Mouse (Mus musculus): ENCODE measurements at regions not wholly inside any gene's neighbourhood (a gene's known extent, or its start where the extent isn't known, plus 50 kb on each side); places are given as distances from the start of the nearest gene placed in this dataset.
A peak's percentile ranks its signal among the peaks of the same experiment; 100 is the strongest.

GRCm38 (mm10) chr2:124718985-124719384, 348.9 kb upstream of the Slc24a5 start:
- DNase-seq: peak in 1 of 2 experiments; percentile 37

- no peak for DNase-seq
Measured at GRCm38 (mm10) chr2:124719820-124720478, 348.0 kb upstream of the Slc24a5 start.

- no peak for DNase-seq
Measured at GRCm38 (mm10) chr2:124720593-124721445, 347.1 kb upstream of the Slc24a5 start.

GRCm38 (mm10) chr2:124724171-124724570, 343.8 kb upstream of the Slc24a5 start:
- no peak for DNase-seq

GRCm38 (mm10) chr2:124724827-124725480, 343.0 kb upstream of the Slc24a5 start:
- DNase-seq: no peak

GRCm38 (mm10) chr2:124727979-124728378, 339.9 kb upstream of the Slc24a5 start:
- DNase-seq: no peak

GRCm38 (mm10) chr2:124732593-124732992, 335.3 kb upstream of the Slc24a5 start:
- DNase-seq: no peak

GRCm38 (mm10) chr2:124740848-124741247, 327.1 kb upstream of the Slc24a5 start:
- peak; percentile 36 to 53 for DNase-seq

- DNase-seq: peak; percentile 17 to 22
Measured at GRCm38 (mm10) chr2:124742964-124743363, 325.0 kb upstream of the Slc24a5 start.

GRCm38 (mm10) chr2:124745045-124745444, 322.9 kb upstream of the Slc24a5 start:
- DNase-seq: no peak

- no peak for DNase-seq
Measured at GRCm38 (mm10) chr2:124747119-124747518, 320.8 kb upstream of the Slc24a5 start.

GRCm38 (mm10) chr2:124747627-124748026, 320.3 kb upstream of the Slc24a5 start:
- DNase-seq: peak; percentile 46 to 64

- peak in 1 of 2 experiments; percentile 5 for DNase-seq
Measured at GRCm38 (mm10) chr2:124751832-124752231, 316.1 kb upstream of the Slc24a5 start.

GRCm38 (mm10) chr2:124753717-124754116, 314.2 kb upstream of the Slc24a5 start:
- peak in 1 of 2 experiments; percentile 4 for DNase-seq

- DNase-seq: no peak
Measured at GRCm38 (mm10) chr2:124755244-124755643, 312.7 kb upstream of the Slc24a5 start.

GRCm38 (mm10) chr2:124758992-124759391, 308.9 kb upstream of the Slc24a5 start:
- no peak for DNase-seq

GRCm38 (mm10) chr2:124763650-124764049, 304.3 kb upstream of the Slc24a5 start:
- no peak for DNase-seq

GRCm38 (mm10) chr2:124764186-124764910, 303.6 kb upstream of the Slc24a5 start:
- no peak for DNase-seq

GRCm38 (mm10) chr2:124769267-124769967, 298.5 kb upstream of the Slc24a5 start:
- DNase-seq: peak; percentile 29 to 31

- DNase-seq: no peak
Measured at GRCm38 (mm10) chr2:124770028-124770427, 297.9 kb upstream of the Slc24a5 start.

GRCm38 (mm10) chr2:124772055-124772708, 295.7 kb upstream of the Slc24a5 start:
- peak; percentile 47 to 72 for DNase-seq
